Mouse (Mus musculus) hindbrain, embryonic 14.5 days (tissue): ENCODE measurements around the gene Ikzf3. TPM values are rescaled to one million over a fixed set of nuclear protein-coding genes. Genes with fewer than 3 reads are reported as not detected.

Experiments used
- ATAC-seq: fragments of 200-750 bp; cut with Nextera tagmentation; 2 replicates; pipeline ENCODE4 v1.8.0; 2017; ENCODE audit warnings: moderate number of reproducible peaks, mild to moderate bottlenecking, moderate TSS enrichment, moderate library complexity; ENCODE audit not compliant: low FRiP score
- DNase-seq: peaks from one replicate; pipeline ENCODE4 v3.0.0-alpha.2; 2015; ENCODE audit warnings: low spot score
- H3K27ac ChIP-seq: fragments of 300-500 bp; sonication (generic); 2 replicates; pipeline ENCODE4 v1.5.1; 2014; ENCODE audit warnings: mild to moderate bottlenecking, moderate library complexity
- H3K27me3 ChIP-seq: fragments of 300-500 bp; sonication (generic); 2 replicates; pipeline ENCODE4 v1.6.1; 2014; ENCODE audit warnings: mild to moderate bottlenecking, low read length, mixed read lengths; ENCODE audit not compliant: control insufficient read depth, insufficient read depth
- H3K36me3 ChIP-seq: fragments of 300-500 bp; sonication (generic); replicated peaks from 2 replicates; pipeline ENCODE4 v1.6.1; 2014; ENCODE audit not compliant: control insufficient read depth, insufficient read depth
- H3K4me1 ChIP-seq: fragments of 300-500 bp; sonication (generic); replicated peaks from 2 replicates; pipeline ENCODE4 v1.6.1; 2014; ENCODE audit warnings: antibody characterized with exemption, low read length, mixed read lengths; ENCODE audit not compliant: control insufficient read depth, insufficient read depth
- H3K4me2 ChIP-seq: fragments of 300-500 bp; sonication (generic); replicated peaks from 2 replicates; pipeline ENCODE4 v1.6.1; 2014; ENCODE audit warnings: mild to moderate bottlenecking, moderate library complexity
- H3K4me3 ChIP-seq: fragments of 300-500 bp; sonication (generic); replicated peaks from 2 replicates; pipeline ENCODE4 v1.5.1; 2014; ENCODE audit warnings: mild to moderate bottlenecking, low read length
- H3K9ac ChIP-seq: fragments of 300-500 bp; sonication (generic); 2 replicates; pipeline ENCODE4 v1.6.1; 2014
- H3K9me3 ChIP-seq: fragments of 300-500 bp; sonication (generic); 2 replicates; pipeline ENCODE4 v1.6.1; 2016; ENCODE audit warnings: low read length; ENCODE audit not compliant: control insufficient read depth
- WGBS: fragments of 180-500 bp; shearing (Covaris S2); extraction: QIAGEN DNeasy Blood & Tissue Kit; methylation state at CpG from one replicate; pipeline ENCODE4 v1.1.7; 2014; 5-methylcytosine and 5-hydroxymethylcytosine counted together
- polyA plus RNA-seq: library from polyadenylated mRNA; unstranded; fragments of >200 nt; fragmentation: Nextera tagmentation; extraction: Ambion mirVana; gene quantifications from 2 replicates; pipeline ENCODE4 v1.2.1, GENCODE M21; 2014

Gene Ikzf3
- polyA plus RNA-seq, 1 experiment from 2014 or later = 0.24 TPM

GRCm38 (mm10) chr11:98586087-98586891 lies 40.5 kb upstream of the Ikzf3 start:
- Histone ChIP-seq H3K36me3 (peaks cover 20% of the 10 kb centered on the region), H3K9me3 (no peaks in the 10 kb centered on the region), H3K27me3 (no peaks in the 10 kb centered on the region), H3K4me3 (peak overlapping the region; percentile 60), H3K9ac (peak overlapping the region; percentile 73), H3K27ac (peak overlapping the region; percentile 80), H3K4me2 (peak overlapping the region; percentile 87), H3K4me1 (peaks cover 26% of the 10 kb centered on the region)
- peak; percentile 39 for ATAC-seq
- WGBS = 2% methylated on average over 22 of the region's 22 CpGs
- DNase-seq = peak; percentile 33

GRCm38 (mm10) chr11:98584629-98585177 lies 38.9 kb upstream of the Ikzf3 start:
- WGBS = 96% methylated on average over 6 of the region's 6 CpGs
- H3K9ac ChIP-seq = no peak overlapping the region
- H3K27ac ChIP-seq = no peak overlapping the region
- ATAC-seq (no peak), DNase-seq (no peak)
- H3K4me1 ChIP-seq = peaks cover 26% of the 10 kb centered on the region
- H3K4me3 ChIP-seq = no peak overlapping the region
- no peaks in the 10 kb centered on the region for H3K27me3 ChIP-seq
- H3K4me2 ChIP-seq = no peak overlapping the region
- peaks cover 28% of the 10 kb centered on the region for H3K36me3 ChIP-seq
- no peaks in the 10 kb centered on the region for H3K9me3 ChIP-seq

- 71% methylated on average over 1 of the region's 1 CpGs for WGBS
- no peaks in the 10 kb centered on the region for H3K9me3 ChIP-seq
Observed at GRCm38 (mm10) chr11:98584146-98584545, 38.3 kb upstream of the Ikzf3 start.

GRCm38 (mm10) chr11:98583571-98583970 lies 37.7 kb upstream of the Ikzf3 start:
- ATAC-seq (no peak), DNase-seq (no peak)
- Histone ChIP-seq H3K9ac (no peak overlapping the region), H3K36me3 (peaks cover 28% of the 10 kb centered on the region), H3K4me2 (no peak overlapping the region), H3K4me3 (no peak overlapping the region), H3K27me3 (no peaks in the 10 kb centered on the region), H3K9me3 (no peaks in the 10 kb centered on the region), H3K4me1 (peaks cover 26% of the 10 kb centered on the region), H3K27ac (no peak overlapping the region)
- WGBS = 34% methylated on average over 3 of the region's 3 CpGs

More at GRCm38 (mm10) chr11:98584146-98584545, 38.3 kb upstream of the Ikzf3 start:
- DNase-seq (no peak), ATAC-seq (no peak)
- no peak overlapping the region for H3K27ac ChIP-seq
- no peak overlapping the region for H3K4me3 ChIP-seq
- no peak overlapping the region for H3K9ac ChIP-seq
- H3K4me1 ChIP-seq = peaks cover 26% of the 10 kb centered on the region
- H3K36me3 ChIP-seq = peaks cover 28% of the 10 kb centered on the region
- H3K27me3 ChIP-seq = no peaks in the 10 kb centered on the region
- no peak overlapping the region for H3K4me2 ChIP-seq

GRCm38 (mm10) chr11:98583265-98583552 lies 37.4 kb upstream of the Ikzf3 start:
- no peak overlapping the region for H3K27ac ChIP-seq
- no peak overlapping the region for H3K9ac ChIP-seq
- ATAC-seq (no peak), DNase-seq (no peak)
- H3K4me2 ChIP-seq = no peak overlapping the region
- H3K27me3 ChIP-seq = no peaks in the 10 kb centered on the region
- peaks cover 23% of the 10 kb centered on the region for H3K4me1 ChIP-seq
- WGBS = 91% methylated on average over 3 of the region's 3 CpGs
- H3K9me3 ChIP-seq = no peaks in the 10 kb centered on the region
- H3K4me3 ChIP-seq = no peak overlapping the region
- peaks cover 28% of the 10 kb centered on the region for H3K36me3 ChIP-seq

GRCm38 (mm10) chr11:98582551-98583264 lies 36.9 kb upstream of the Ikzf3 start:
- H3K9me3 ChIP-seq = no peaks in the 10 kb centered on the region
- no peak overlapping the region for H3K27ac ChIP-seq
- no peak overlapping the region for H3K4me2 ChIP-seq
- WGBS = 90% methylated on average over 12 of the region's 12 CpGs
- H3K4me3 ChIP-seq = no peak overlapping the region
- H3K36me3 ChIP-seq = peaks cover 28% of the 10 kb centered on the region
- DNase-seq (no peak), ATAC-seq (no peak)
- H3K4me1 ChIP-seq = peaks cover 20% of the 10 kb centered on the region
- no peak overlapping the region for H3K9ac ChIP-seq
- H3K27me3 ChIP-seq = no peaks in the 10 kb centered on the region

GRCm38 (mm10) chr11:98582030-98582388 lies 36.2 kb upstream of the Ikzf3 start:
- Histone ChIP-seq H3K9ac (no peak overlapping the region), H3K4me3 (no peak overlapping the region), H3K27me3 (no peaks in the 10 kb centered on the region), H3K4me2 (no peak overlapping the region), H3K4me1 (peaks cover 16% of the 10 kb centered on the region), H3K9me3 (no peaks in the 10 kb centered on the region), H3K36me3 (peaks cover 28% of the 10 kb centered on the region), H3K27ac (no peak overlapping the region)
- no peak for DNase-seq
- WGBS = 86% methylated on average over 8 of the region's 8 CpGs
- ATAC-seq = no peak

GRCm38 (mm10) chr11:98581286-98582029 lies 35.6 kb upstream of the Ikzf3 start:
- 70% methylated on average over 17 of the region's 17 CpGs for whole genome bisulfite sequencing
- Histone ChIP-seq H3K27ac (no peak overlapping the region), H3K4me2 (no peak overlapping the region), H3K27me3 (no peaks in the 10 kb centered on the region), H3K4me3 (no peak overlapping the region), H3K9ac (no peak overlapping the region), H3K9me3 (no peaks in the 10 kb centered on the region), H3K36me3 (peaks cover 28% of the 10 kb centered on the region), H3K4me1 (peaks cover 15% of the 10 kb centered on the region)
- no peak for DNase-seq
- ATAC-seq = no peak
